Mouse (Mus musculus): ENCODE data around the gene Rassf4. TPM values are rescaled to one million over a fixed set of nuclear protein-coding genes. Genes with fewer than 3 reads are reported as not detected.
"Not testable (repeated sequence)": the region's sequence is repeated elsewhere in the genome, so short reads cannot be mapped to it uniquely, and the experiment has no call there.

The Rassf4 gene
- polyA plus RNA-seq, 1 experiment, result 0.07 TPM

GRCm38 (mm10) chr6:116618073-116618472 lies 55.7 kb downstream of the Rassf4 start:
- Histone ChIP-seq H3K4me1 (ENCODE audit: control insufficient read depth) (no peaks in the 10 kb centered on the region), H3K4me3 (replicated peaks) (no peak overlapping the region), H3K27me3 (ENCODE audit: control insufficient read depth) (no peaks in the 10 kb centered on the region), H3K36me3 (ENCODE audit: control insufficient read depth) (no peaks in the 10 kb centered on the region), H3K9me3 (ENCODE audit: control insufficient read depth, low read length) (no peaks in the 10 kb centered on the region)
- TF ChIP-seq GATA1 (IDR thresholded peaks at IDR 0.05; ENCODE audit: low read length), result no peak
- TF ChIP-seq TAL1 (IDR thresholded peaks at IDR 0.05; ENCODE audit: low read length), result no peak

- Histone ChIP-seq H3K4me3 (replicated peaks) (no peak overlapping the region), H3K36me3 (ENCODE audit: control insufficient read depth) (no peaks in the 10 kb centered on the region), H3K9me3 (ENCODE audit: control insufficient read depth, low read length) (no peaks in the 10 kb centered on the region), H3K4me1 (ENCODE audit: control insufficient read depth) (no peaks in the 10 kb centered on the region), H3K27me3 (ENCODE audit: control insufficient read depth) (no peaks in the 10 kb centered on the region)
- TF ChIP-seq TAL1 (IDR thresholded peaks at IDR 0.05; ENCODE audit: low read length) (no peak), GATA1 (IDR thresholded peaks at IDR 0.05; ENCODE audit: low read length) (no peak)
Observed at GRCm38 (mm10) chr6:116615719-116616118, 58.0 kb downstream of the Rassf4 start.

GRCm38 (mm10) chr6:116607230-116607629 lies 66.5 kb downstream of the Rassf4 start:
- Histone ChIP-seq H3K4me3 (replicated peaks) (no peak overlapping the region), H3K4me1 (ENCODE audit: control insufficient read depth) (no peaks in the 10 kb centered on the region), H3K36me3 (ENCODE audit: control insufficient read depth) (no peaks in the 10 kb centered on the region), H3K27me3 (ENCODE audit: control insufficient read depth) (no peaks in the 10 kb centered on the region), H3K9me3 (ENCODE audit: control insufficient read depth, low read length) (no peaks in the 10 kb centered on the region)
- TF ChIP-seq TAL1 (IDR thresholded peaks at IDR 0.05; ENCODE audit: low read length), result no peak
- no peak for TF ChIP-seq GATA1 (IDR thresholded peaks at IDR 0.05; ENCODE audit: low read length)

GRCm38 (mm10) chr6:116600969-116601368 lies 72.8 kb downstream of the Rassf4 start:
- H3K9me3 ChIP-seq (ENCODE audit: control insufficient read depth, low read length); H3K36me3 ChIP-seq (ENCODE audit: control insufficient read depth); H3K4me1 ChIP-seq (ENCODE audit: control insufficient read depth); H3K4me3 ChIP-seq (replicated peaks); H3K27me3 ChIP-seq (ENCODE audit: control insufficient read depth): not testable (repeated sequence)

- no peaks in the 10 kb centered on the region for H3K9me3 ChIP-seq (ENCODE audit: control insufficient read depth, low read length)
- TF ChIP-seq TAL1 (IDR thresholded peaks at IDR 0.05; ENCODE audit: low read length) (no peak), GATA1 (IDR thresholded peaks at IDR 0.05; ENCODE audit: low read length) (no peak)
Observed at GRCm38 (mm10) chr6:116584095-116584494, 89.7 kb downstream of the Rassf4 start, which contains the start of gene Olfr215. Olfr215 (minus strand) TSS chr6:116584195.

More at GRCm38 (mm10) chr6:116584095-116584494, 89.7 kb downstream of the Rassf4 start, which contains the start of gene Olfr215:
- no peaks in the 10 kb centered on the region for H3K27me3 ChIP-seq (ENCODE audit: control insufficient read depth)
- H3K4me3 ChIP-seq (replicated peaks), result no peak within 1 kb of the TSS
- H3K36me3 ChIP-seq (ENCODE audit: control insufficient read depth), result no peaks in the 10 kb centered on the region
- H3K4me1 ChIP-seq (ENCODE audit: control insufficient read depth), result no peaks in the 10 kb centered on the region

Other genes with a start within 250 kb of the Rassf4 start
- 0.08 TPM in 1 of 2 replicates, not detected in the other for gene Alox5, start 212.8 kb downstream of the Rassf4 start, polyA plus RNA-seq (2012)
- gene Olfr211, start 184.9 kb downstream of the Rassf4 start, polyA plus RNA-seq (2012), result not detected in 2 replicates
- gene Olfr212, start 167.4 kb downstream of the Rassf4 start, polyA plus RNA-seq (2012), result not detected in 2 replicates
- gene Olfr213, start 135.5 kb downstream of the Rassf4 start, polyA plus RNA-seq (2012), result not detected in 2 replicates
- gene Gm5580, start 122.8 kb downstream of the Rassf4 start, polyA plus RNA-seq (2012), result not detected in 2 replicates
- gene Olfr214, start 119.7 kb downstream of the Rassf4 start, polyA plus RNA-seq (2012), result not detected in 2 replicates
- not detected in 2 replicates for gene Olfr215, start 89.8 kb downstream of the Rassf4 start, polyA plus RNA-seq (2012)
- gene Zfp422, start 45.0 kb downstream of the Rassf4 start, polyA plus RNA-seq (2012), result 0.02 and 0.04 TPM in 2 replicates
- 0.03 and 0.11 TPM in 2 replicates for gene Depp1, start 23.3 kb downstream of the Rassf4 start, polyA plus RNA-seq (2012)
- not detected in 2 replicates for gene Tmem72, start 43.0 kb upstream of the Rassf4 start, polyA plus RNA-seq (2012)

All from erythroblast, embryonic 14.5 days (primary cell).